In the genomic region with DNA sequence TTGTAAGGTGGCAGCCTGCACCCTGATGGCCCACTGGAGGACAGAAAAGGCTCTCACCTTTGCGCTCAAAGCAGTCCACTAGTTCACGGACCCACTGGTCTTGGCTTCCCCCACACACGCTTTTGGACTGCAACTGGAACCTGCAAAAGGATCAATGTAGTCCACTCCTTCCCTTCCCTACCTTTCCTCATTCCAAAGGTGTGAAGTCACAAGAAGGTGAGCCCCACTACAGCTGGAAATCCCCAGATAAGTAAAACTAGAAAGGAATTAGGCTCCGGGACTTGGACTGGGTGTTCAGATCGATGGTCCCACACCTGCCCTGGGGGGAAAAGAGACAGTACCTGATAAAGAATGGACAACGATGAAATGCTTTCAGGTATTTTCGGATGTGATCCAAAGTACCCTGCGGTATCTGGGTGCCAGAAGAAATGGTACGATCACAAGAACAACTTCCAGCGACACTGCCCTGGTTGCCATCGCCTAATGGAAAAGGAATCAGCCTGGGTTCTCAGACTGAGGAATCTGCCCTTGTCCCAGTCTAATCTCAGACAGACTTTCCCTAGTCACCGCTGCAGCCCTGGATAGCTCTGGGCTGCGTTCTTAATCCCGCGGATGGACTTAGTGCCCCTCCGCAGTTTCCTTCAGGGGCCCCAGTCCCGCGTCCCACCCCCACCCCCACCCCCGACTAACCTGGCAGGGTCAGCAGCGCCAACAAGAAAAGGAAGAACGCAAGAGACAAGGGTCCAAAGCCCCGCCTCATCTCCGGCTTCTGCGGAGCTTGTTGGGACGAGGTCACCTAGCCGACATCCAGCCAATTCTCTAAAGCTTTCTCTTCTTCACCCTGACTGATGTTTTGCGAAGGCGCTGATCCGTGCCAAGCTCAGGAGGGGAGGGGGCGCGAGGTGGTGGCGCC, we compare ENCODE assay signal across 8 mouse cellular contexts. TPM values are rescaled to one million over a fixed set of nuclear protein-coding genes. Genes with fewer than 3 reads are reported as not detected.
DNase-seq lines count a peak whose midpoint lies in the region; ATAC-seq and TF ChIP-seq lines count a peak whose summit lies in the region.

Gene Zmynd15, plus strand, starts transcription at position 746 of the 913 bp plus-strand sequence.

- peak within 1 kb of the TSS; percentile 76 for H3K4me3 ChIP-seq in liver, adult 2 months (ENCODE audit: insufficient read depth, low read depth, low read length)
- H3K4me3 ChIP-seq in forebrain, embryonic 12.5 days (replicated peaks) = peak within 1 kb of the TSS; percentile 40
- peak within 1 kb of the TSS; percentile 56 for H3K4me3 ChIP-seq in liver, embryonic 15.5 days (replicated peaks)
- H3K4me3 ChIP-seq in small intestine, adult 2 months (ENCODE audit: low read depth, low read length) = peak within 1 kb of the TSS; percentile 80

- no peaks in the 10 kb centered on the region for H3K9me3 ChIP-seq in forebrain, embryonic 12.5 days
- H3K9me3 ChIP-seq in liver, embryonic 15.5 days (replicated peaks) = no peaks in the 10 kb centered on the region

- DNase-seq in liver, adult 2 months (ENCODE audit: extremely low read depth, low read depth, low spot score) = no peak
- DNase-seq in liver = no peak
- DNase-seq in gastrocnemius, postnatal 36 days = no peak
- no peak for DNase-seq in urinary bladder, postnatal 4 days (ENCODE audit: low spot score in 2 of 2)
- DNase-seq in spleen, postnatal 14 days (ENCODE audit: low spot score in 2 of 2) = no peak

- peaks cover 2% of the 10 kb centered on the region; the same call in 1 of the 2 replicates for H3K4me1 ChIP-seq in liver, adult 2 months (ENCODE audit: control insufficient read depth, insufficient read depth, low read length)
- H3K4me1 ChIP-seq in forebrain, embryonic 12.5 days = peaks cover 13% of the 10 kb centered on the region
- H3K4me1 ChIP-seq in liver, embryonic 15.5 days (replicated peaks) = peaks cover 10% of the 10 kb centered on the region
- peaks cover 2% of the 10 kb centered on the region; the same call in 1 of the 2 replicates for H3K4me1 ChIP-seq in small intestine, adult 2 months (ENCODE audit: control insufficient read depth, insufficient read depth, insufficient read length, low read length)

- no peak for TF ChIP-seq CTCF in liver, adult 2 months (IDR thresholded peaks at IDR 0.05; ENCODE audit: low read depth, low read length)
- peak; percentile 8; the same call in 1 of the 2 replicates for TF ChIP-seq CTCF in small intestine, adult 2 months (IDR thresholded peaks at IDR 0.05; ENCODE audit: extremely low read depth, insufficient read length, insufficient replicate concordance, low read depth, low read length)

- WGBS in liver, adult 2 months = 18% methylated on average over 32 of the region's 32 CpGs
- 19% methylated on average over 32 of the region's 32 CpGs for WGBS in forebrain, embryonic 12.5 days
- whole genome bisulfite sequencing in liver, embryonic 15.5 days (ENCODE audit: insufficient replicate concordance) = 16% methylated on average over 32 of the region's 32 CpGs
- 7% methylated on average over 32 of the region's 32 CpGs for WGBS in small intestine, adult 2 months

- no peaks in the 10 kb centered on the region for H3K36me3 ChIP-seq in liver, adult 2 months (ENCODE audit: control insufficient read depth, insufficient read depth, low read length)
- H3K36me3 ChIP-seq in forebrain, embryonic 12.5 days (replicated peaks) = no peaks in the 10 kb centered on the region
- no peaks in the 10 kb centered on the region; the same call in 1 of the 2 replicates for H3K36me3 ChIP-seq in liver, embryonic 15.5 days (replicated peaks)
- H3K36me3 ChIP-seq in small intestine, adult 2 months (ENCODE audit: control insufficient read depth, insufficient read depth, low read length) = peaks cover 10% of the 10 kb centered on the region; the same call in 1 of the 2 replicates

- intact Hi-C loops in gastrocnemius, postnatal 36 days (cut with DNase I) = loop anchor here (2.0 kb wide), 1 partner anchor 46 kb away; the partner anchor contains the start of gene Tm4sf5

- peak within 1 kb of the TSS; percentile 69 for H3K4me2 ChIP-seq in forebrain, embryonic 12.5 days
- peak within 1 kb of the TSS; percentile 70 for H3K4me2 ChIP-seq in liver, embryonic 15.5 days

- H3K27me3 ChIP-seq in liver, adult 2 months (ENCODE audit: control insufficient read depth, insufficient read depth, low read length) = no peaks in the 10 kb centered on the region
- H3K27me3 ChIP-seq in forebrain, embryonic 12.5 days = peaks cover 49% of the 10 kb centered on the region
- H3K27me3 ChIP-seq in liver, embryonic 15.5 days = peaks cover 66% of the 10 kb centered on the region
- peaks cover 3% of the 10 kb centered on the region; the same call in 1 of the 2 replicates for H3K27me3 ChIP-seq in small intestine, adult 2 months (ENCODE audit: control insufficient read depth, insufficient read depth, low read length)

- no peak for TF ChIP-seq POLR2A in liver, adult 2 months (IDR thresholded peaks at IDR 0.05; ENCODE audit: extremely low read depth, insufficient read depth, low read length)
- TF ChIP-seq POLR2A in small intestine, adult 2 months (IDR thresholded peaks at IDR 0.05; ENCODE audit: low read depth, low read length) = no peak

- no peak for ATAC-seq in forebrain, embryonic 12.5 days (ENCODE audit: low FRiP score)
- no peak for ATAC-seq in liver, embryonic 15.5 days (ENCODE audit: insufficient read depth)

- H3K79me2 ChIP-seq in liver, adult 2 months (ENCODE audit: control insufficient read depth, insufficient read depth, low read length) = no peaks in the 10 kb centered on the region

- H3K9ac ChIP-seq in liver, adult 2 months (ENCODE audit: low read depth, low read length) = peak within 1 kb of the TSS; percentile 79
- peak within 1 kb of the TSS; percentile 49 for H3K9ac ChIP-seq in forebrain, embryonic 12.5 days
- no peak within 1 kb of the TSS for H3K9ac ChIP-seq in liver, embryonic 15.5 days

- peak within 1 kb of the TSS; percentile 59 for H3K27ac ChIP-seq in liver, adult 2 months (replicated peaks; ENCODE audit: insufficient read depth, low read depth, low read length)
- H3K27ac ChIP-seq in forebrain, embryonic 12.5 days = no peak within 1 kb of the TSS
- H3K27ac ChIP-seq in liver, embryonic 15.5 days (replicated peaks) = no peak within 1 kb of the TSS
- H3K27ac ChIP-seq in small intestine, adult 2 months (ENCODE audit: insufficient read depth, low read depth, low read length) = peak within 1 kb of the TSS; percentile 82

RNA-seq across cellular contexts. Expression of gene Zmynd15, which starts in this region (rescaled TPM):
- total RNA-seq in liver, adult 2 months (2014; rRNA removed) = 0.74 and 1.5 TPM in 2 replicates
- polyA plus RNA-seq in liver, adult 2 months (2012; rRNA removed) = 2.1 and 4.4 TPM in 2 replicates
- 0.35 and 0.43 TPM in 2 replicates for polyA plus RNA-seq in forebrain, embryonic 12.5 days (2016; fragmentation: Nextera tagmentation; extraction: Ambion mirVana)
- polyA plus RNA-seq in liver, embryonic 15.5 days (2015; fragmentation: Nextera tagmentation; extraction: Ambion mirVana) = 0.22 and 0.26 TPM in 2 replicates
- 2.5 and 7.1 TPM in 2 replicates for polyA plus RNA-seq in small intestine, adult 2 months (2012; rRNA removed)
- under 1 TPM; 0.10 to 0.61 TPM for total RNA-seq in gastrocnemius, postnatal 36 days (2021)

Comparison
In these comparisons a context has a peak if more than half of its experiments do, and no peak if none do; other contexts are left out.
1. H3K27ac ChIP-seq: peak in liver, adult 2 months (single experiment) and small intestine, adult 2 months (single experiment); none in forebrain, embryonic 12.5 days (single experiment) and liver, embryonic 15.5 days (single experiment).
2. Peak in every context shown above with its lines, with median percentiles within 50 percentile points of each other: H3K4me3 ChIP-seq.